Mouse (Mus musculus): ENCODE measurements around the gene Rbm15b. TPM values are rescaled to one million over a fixed set of nuclear protein-coding genes. Genes with fewer than 3 reads are reported as not detected.

Gene Rbm15b
- polyA plus RNA-seq, 1 experiment from 2014 or later = 30.1 TPM

- Histone ChIP-seq H3K27me3 (ENCODE audit: control insufficient read depth, insufficient read depth, low read length) (no peaks in the 10 kb centered on the region), H3K9me3 (ENCODE audit: control insufficient read depth, low read length) (no peaks in the 10 kb centered on the region), H3K4me3 (replicated peaks; ENCODE audit: low read depth, low read length) (no peak overlapping the region), H3K4me1 (ENCODE audit: control insufficient read depth, insufficient read depth, low read length) (peaks cover 24% of the 10 kb centered on the region), H3K27ac (replicated peaks; ENCODE audit: low read depth, low read length) (no peak overlapping the region; the same call in 1 of the 2 replicates), H3K9ac (replicated peaks; ENCODE audit: low read length) (no peak overlapping the region), H3K36me3 (ENCODE audit: control insufficient read depth, insufficient read depth, low read length) (peaks cover 92% of the 10 kb centered on the region), H3K4me2 (ENCODE audit: low read length) (no peak overlapping the region)
- WGBS = 43% methylated on average over 4 of the region's 4 CpGs
- DNase-seq (no peak), ATAC-seq (ENCODE audit: low FRiP score, low TSS enrichment) (no peak)
Observed at GRCm38 (mm10) chr9:106879471-106879870, 7.8 kb downstream of the Rbm15b start.

DNA sequence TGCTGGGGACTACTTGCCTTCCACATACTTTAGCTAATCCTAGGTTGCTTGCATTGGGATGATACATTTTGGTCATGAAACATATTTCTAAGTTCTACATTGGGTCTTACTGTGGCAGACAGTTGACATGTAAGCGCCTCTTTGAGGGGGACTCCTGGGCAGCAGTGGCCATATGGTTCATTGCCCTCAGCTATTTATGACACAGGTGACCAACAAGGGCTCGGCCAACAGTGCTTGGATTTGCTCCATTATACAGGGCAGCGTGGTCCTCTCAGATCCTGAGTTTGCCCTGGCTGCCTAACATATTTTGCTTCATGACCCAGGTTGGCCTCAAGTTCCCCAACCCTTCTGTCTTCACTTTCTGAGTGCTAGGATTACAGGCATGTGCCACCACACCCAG lies 10.6 kb downstream of the Rbm15b start:
- WGBS = 96% methylated on average over 3 of the region's 3 CpGs
- Histone ChIP-seq H3K4me2 (ENCODE audit: low read length) (no peak overlapping the region), H3K36me3 (ENCODE audit: control insufficient read depth, insufficient read depth, low read length) (peaks cover 83% of the 10 kb centered on the region)

GRCm38 (mm10) chr9:106874216-106874615 lies 13.0 kb downstream of the Rbm15b start:
- 84% methylated on average over 5 of the region's 5 CpGs for WGBS

More for the DNA sequence above, 10.6 kb downstream of the Rbm15b start:
- ATAC-seq (ENCODE audit: low FRiP score, low TSS enrichment) (no peak), DNase-seq (no peak)
- H3K9me3 ChIP-seq (ENCODE audit: control insufficient read depth, low read length) = no peaks in the 10 kb centered on the region
- no peak overlapping the region for H3K4me3 ChIP-seq (replicated peaks; ENCODE audit: low read depth, low read length)
- no peak overlapping the region for H3K27ac ChIP-seq (replicated peaks; ENCODE audit: low read depth, low read length)
- H3K4me1 ChIP-seq (ENCODE audit: control insufficient read depth, insufficient read depth, low read length) = no peaks in the 10 kb centered on the region
- no peaks in the 10 kb centered on the region for H3K27me3 ChIP-seq (ENCODE audit: control insufficient read depth, insufficient read depth, low read length)
- no peak overlapping the region for H3K9ac ChIP-seq (replicated peaks; ENCODE audit: low read length)

GRCm38 (mm10) chr9:106858036-106858435 lies 29.2 kb downstream of the Rbm15b start:
- DNase-seq = no peak
- H3K27me3 ChIP-seq (ENCODE audit: control insufficient read depth, insufficient read depth, low read length) = no peaks in the 10 kb centered on the region
- H3K4me1 ChIP-seq (ENCODE audit: control insufficient read depth, insufficient read depth, low read length) = no peaks in the 10 kb centered on the region
- peaks cover 86% of the 10 kb centered on the region for H3K36me3 ChIP-seq (ENCODE audit: control insufficient read depth, insufficient read depth, low read length)
- WGBS = 94% methylated on average over 11 of the region's 11 CpGs
- no peak overlapping the region for H3K9ac ChIP-seq (replicated peaks; ENCODE audit: low read length)
- H3K27ac ChIP-seq (replicated peaks; ENCODE audit: low read depth, low read length) = no peak overlapping the region
- no peak overlapping the region for H3K4me3 ChIP-seq (replicated peaks; ENCODE audit: low read depth, low read length)
- no peak for ATAC-seq (ENCODE audit: low FRiP score, low TSS enrichment)
- H3K9me3 ChIP-seq (ENCODE audit: control insufficient read depth, low read length) = no peaks in the 10 kb centered on the region
- no peak overlapping the region for H3K4me2 ChIP-seq (ENCODE audit: low read length)

More at GRCm38 (mm10) chr9:106874216-106874615, 13.0 kb downstream of the Rbm15b start:
- no peak overlapping the region for H3K27ac ChIP-seq (replicated peaks; ENCODE audit: low read depth, low read length)
- H3K4me3 ChIP-seq (replicated peaks; ENCODE audit: low read depth, low read length) = no peak overlapping the region
- no peak for ATAC-seq (ENCODE audit: low FRiP score, low TSS enrichment)
- no peaks in the 10 kb centered on the region for H3K9me3 ChIP-seq (ENCODE audit: control insufficient read depth, low read length)
- no peak overlapping the region for H3K4me2 ChIP-seq (ENCODE audit: low read length)
- no peak overlapping the region for H3K9ac ChIP-seq (replicated peaks; ENCODE audit: low read length)
- no peak for DNase-seq
- no peaks in the 10 kb centered on the region for H3K27me3 ChIP-seq (ENCODE audit: control insufficient read depth, insufficient read depth, low read length)
- no peaks in the 10 kb centered on the region for H3K4me1 ChIP-seq (ENCODE audit: control insufficient read depth, insufficient read depth, low read length)
- peaks cover 69% of the 10 kb centered on the region for H3K36me3 ChIP-seq (ENCODE audit: control insufficient read depth, insufficient read depth, low read length)

DNA sequence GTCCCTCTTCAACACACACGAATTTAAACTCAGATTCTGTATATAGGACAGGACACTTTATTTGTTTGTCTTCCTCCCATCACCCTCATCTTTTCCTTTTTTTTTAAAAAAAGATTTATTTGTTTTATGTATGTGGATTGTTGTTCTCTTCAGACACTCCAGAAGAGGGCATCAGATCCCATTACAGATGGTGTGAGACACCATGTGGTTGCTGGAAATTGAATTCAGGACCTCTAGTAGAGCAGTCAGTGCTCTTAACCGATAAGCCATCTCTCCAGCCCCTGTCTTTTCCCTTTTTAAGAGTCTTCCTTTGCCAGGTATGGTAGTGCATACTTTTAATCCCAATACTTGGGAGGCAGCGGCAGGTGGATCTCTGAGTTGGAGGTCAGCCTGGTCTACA lies 30.6 kb downstream of the Rbm15b start:
- no peaks in the 10 kb centered on the region for H3K9me3 ChIP-seq (ENCODE audit: control insufficient read depth, low read length)
- DNase-seq = no peak
- 90% methylated on average over 3 of the region's 3 CpGs for WGBS
- no peak overlapping the region for H3K27ac ChIP-seq (replicated peaks; ENCODE audit: low read depth, low read length)
- no peaks in the 10 kb centered on the region for H3K27me3 ChIP-seq (ENCODE audit: control insufficient read depth, insufficient read depth, low read length)
- H3K4me1 ChIP-seq (ENCODE audit: control insufficient read depth, insufficient read depth, low read length) = no peaks in the 10 kb centered on the region
- ATAC-seq (ENCODE audit: low FRiP score, low TSS enrichment) = no peak
- H3K9ac ChIP-seq (replicated peaks; ENCODE audit: low read length) = no peak overlapping the region
- H3K4me3 ChIP-seq (replicated peaks; ENCODE audit: low read depth, low read length) = no peak overlapping the region
- H3K4me2 ChIP-seq (ENCODE audit: low read length) = no peak overlapping the region
- H3K36me3 ChIP-seq (ENCODE audit: control insufficient read depth, insufficient read depth, low read length) = peaks cover 91% of the 10 kb centered on the region

GRCm38 (mm10) chr9:106842800-106843199 lies 44.4 kb downstream of the Rbm15b start:
- H3K36me3 ChIP-seq (ENCODE audit: control insufficient read depth, insufficient read depth, low read length) = peaks cover 72% of the 10 kb centered on the region

DNA sequence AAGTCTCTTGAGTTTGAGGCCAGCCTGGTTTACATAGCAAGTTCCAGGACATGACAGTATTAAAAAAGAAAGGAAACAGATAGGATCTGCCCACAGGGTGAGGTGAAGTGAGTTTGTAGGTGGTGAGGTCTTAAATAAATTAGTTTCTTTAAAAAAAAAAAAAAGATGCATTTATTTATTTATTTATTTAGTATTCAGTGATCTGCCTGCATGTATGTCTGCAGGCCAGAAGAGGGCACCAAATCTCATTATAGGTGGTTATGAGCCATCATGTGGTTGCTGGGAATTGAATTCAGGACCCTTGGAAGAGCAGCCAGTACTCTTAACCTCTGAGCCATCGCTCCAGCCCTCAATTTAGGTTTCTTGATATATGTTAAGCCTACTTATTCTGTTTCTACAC lies 46.7 kb downstream of the Rbm15b start:
- 100% methylated on average over 1 of the region's 1 CpGs for WGBS
- no peaks in the 10 kb centered on the region for H3K9me3 ChIP-seq (ENCODE audit: control insufficient read depth, low read length)
- no peaks in the 10 kb centered on the region for H3K4me1 ChIP-seq (ENCODE audit: control insufficient read depth, insufficient read depth, low read length)
- H3K9ac ChIP-seq (replicated peaks; ENCODE audit: low read length) = no peak overlapping the region
- no peak for ATAC-seq (ENCODE audit: low FRiP score, low TSS enrichment)
- no peak overlapping the region for H3K27ac ChIP-seq (replicated peaks; ENCODE audit: low read depth, low read length)
- peaks cover 75% of the 10 kb centered on the region for H3K36me3 ChIP-seq (ENCODE audit: control insufficient read depth, insufficient read depth, low read length)
- H3K4me2 ChIP-seq (ENCODE audit: low read length) = no peak overlapping the region
- no peak overlapping the region for H3K4me3 ChIP-seq (replicated peaks; ENCODE audit: low read depth, low read length)
- peak; percentile 16 for DNase-seq
- H3K27me3 ChIP-seq (ENCODE audit: control insufficient read depth, insufficient read depth, low read length) = no peaks in the 10 kb centered on the region

More at GRCm38 (mm10) chr9:106842800-106843199, 44.4 kb downstream of the Rbm15b start:
- H3K27me3 ChIP-seq (ENCODE audit: control insufficient read depth, insufficient read depth, low read length) = no peaks in the 10 kb centered on the region
- WGBS = 95% methylated on average over 6 of the region's 6 CpGs
- no peak for DNase-seq
- no peak for ATAC-seq (ENCODE audit: low FRiP score, low TSS enrichment)
- no peaks in the 10 kb centered on the region for H3K4me1 ChIP-seq (ENCODE audit: control insufficient read depth, insufficient read depth, low read length)
- H3K9me3 ChIP-seq (ENCODE audit: control insufficient read depth, low read length) = no peaks in the 10 kb centered on the region
- no peak overlapping the region for H3K27ac ChIP-seq (replicated peaks; ENCODE audit: low read depth, low read length)
- no peak overlapping the region for H3K9ac ChIP-seq (replicated peaks; ENCODE audit: low read length)
- H3K4me3 ChIP-seq (replicated peaks; ENCODE audit: low read depth, low read length) = no peak overlapping the region
- no peak overlapping the region for H3K4me2 ChIP-seq (ENCODE audit: low read length)

Other genes with a start within 250 kb of the Rbm15b start
- 11.7 and 13.9 TPM in 2 replicates for gene Grm2, start 231.3 kb downstream of the Rbm15b start, polyA plus RNA-seq (2014; fragmentation: Nextera tagmentation; extraction: Ambion mirVana)
- gene Tex264, start 201.5 kb downstream of the Rbm15b start, polyA plus RNA-seq (2014; fragmentation: Nextera tagmentation; extraction: Ambion mirVana) = 48.3 and 53.6 TPM in 2 replicates
- gene Rad54l2, start 98.2 kb downstream of the Rbm15b start, polyA plus RNA-seq (2014; fragmentation: Nextera tagmentation; extraction: Ambion mirVana) = 6.0 and 8.7 TPM in 2 replicates
- gene Dcaf1, start 65.6 kb downstream of the Rbm15b start, polyA plus RNA-seq (2014; fragmentation: Nextera tagmentation; extraction: Ambion mirVana) = 17.1 and 22.3 TPM in 2 replicates
- gene Manf, start 4.6 kb upstream of the Rbm15b start, polyA plus RNA-seq (2014; fragmentation: Nextera tagmentation; extraction: Ambion mirVana) = 162 TPM in 2 replicates